Mouse (Mus musculus) cerebellum, adult 9-10 months (tissue): ENCODE measurements around the gene Ugt1a8.
A peak's percentile ranks its signal among the peaks of the same experiment; 100 is the strongest.

Source experiments
- DNase-seq: peaks from one replicate; pipeline ENCODE4 v3.0.0; 2022

Ugt1a8 gene

DNA sequence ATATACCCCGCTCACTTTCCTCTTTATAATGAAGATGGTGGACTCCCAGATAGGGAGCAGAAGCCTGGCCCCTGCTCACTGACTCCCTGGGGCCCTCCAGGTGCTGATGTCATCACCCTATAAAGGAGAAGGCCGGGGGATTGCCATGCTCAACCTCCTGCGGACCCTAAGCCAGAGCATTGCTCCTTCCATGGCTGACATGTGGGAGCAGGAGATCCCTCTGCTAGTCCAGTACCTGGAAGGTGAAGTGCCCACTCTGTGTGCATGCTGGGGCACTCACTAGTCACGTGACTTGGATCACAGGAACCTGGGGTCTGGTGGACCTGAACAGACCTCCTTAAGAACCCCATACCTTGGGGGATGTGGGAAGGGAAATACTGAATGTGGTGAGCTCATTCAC, 153.0 kb downstream of the Ugt1a8 start:
- DNase-seq = no peak

DNA sequence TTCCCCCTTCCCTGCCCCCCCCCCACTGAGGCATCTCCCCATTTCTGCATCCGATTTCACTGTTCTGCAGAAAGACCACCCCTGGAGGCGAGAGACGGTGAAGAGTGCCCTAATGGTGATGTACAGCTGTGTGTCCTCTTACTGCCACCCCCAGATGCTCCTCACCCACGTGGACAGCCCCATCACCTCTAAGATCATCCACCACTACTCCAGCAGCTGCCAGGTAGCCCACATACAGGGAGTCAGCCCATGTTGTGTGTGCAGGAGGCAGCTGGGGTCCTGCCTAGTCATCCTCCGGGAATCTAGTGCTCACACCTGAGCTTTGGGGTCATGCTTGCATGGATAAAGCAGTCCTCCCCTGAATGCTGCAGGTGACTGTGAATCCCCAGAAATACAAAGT, 156.2 kb downstream of the Ugt1a8 start:
- DNase-seq = no peak

DNA sequence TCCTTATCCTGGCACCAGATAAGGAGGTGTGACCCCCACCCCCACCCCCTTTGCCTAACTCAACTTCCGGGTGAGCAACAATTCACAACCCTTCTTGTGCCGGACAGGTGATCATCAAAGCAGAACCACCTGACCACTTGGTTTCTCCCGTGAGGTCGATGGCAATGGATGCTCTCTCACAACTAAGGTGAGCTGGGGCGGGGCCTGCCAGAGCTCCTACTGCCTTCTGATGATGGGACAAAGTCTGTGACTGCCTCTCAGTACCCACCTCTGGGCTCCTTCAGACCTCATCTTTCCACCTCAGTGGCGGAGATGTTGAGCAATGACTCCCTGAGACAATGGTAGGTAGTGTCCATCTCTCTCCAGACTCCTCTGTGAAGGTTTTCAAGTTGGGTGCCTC, 158.3 kb downstream of the Ugt1a8 start:
- no peak for DNase-seq

- DNase-seq = no peak
These were observed 158.8 kb downstream of the Ugt1a8 start for GRCm38 (mm10) chr1:88246386-88246785.

DNA sequence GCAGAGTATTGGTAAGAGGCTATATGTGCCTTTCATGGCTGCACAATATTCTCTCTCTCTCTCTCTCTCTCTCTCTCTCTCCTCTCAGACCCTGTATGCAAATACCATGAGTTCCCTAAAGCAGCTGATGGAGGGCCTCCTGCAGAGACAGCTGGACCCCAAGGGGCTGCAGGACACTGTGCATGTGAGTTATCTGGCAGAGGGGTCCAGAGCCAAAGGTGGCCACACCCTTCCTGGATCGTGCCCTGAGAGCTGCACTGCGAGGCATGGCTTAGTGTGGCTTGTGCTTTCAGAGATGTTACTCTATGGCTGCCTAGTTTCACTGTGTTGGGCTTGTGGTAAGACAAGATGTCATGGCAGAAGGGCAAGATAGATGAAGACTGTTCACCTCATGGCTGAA, 160.0 kb downstream of the Ugt1a8 start:
- no peak for DNase-seq

- no peak for DNase-seq
These were observed 161.0 kb downstream of the Ugt1a8 start for GRCm38 (mm10) chr1:88248658-88249057.

DNA sequence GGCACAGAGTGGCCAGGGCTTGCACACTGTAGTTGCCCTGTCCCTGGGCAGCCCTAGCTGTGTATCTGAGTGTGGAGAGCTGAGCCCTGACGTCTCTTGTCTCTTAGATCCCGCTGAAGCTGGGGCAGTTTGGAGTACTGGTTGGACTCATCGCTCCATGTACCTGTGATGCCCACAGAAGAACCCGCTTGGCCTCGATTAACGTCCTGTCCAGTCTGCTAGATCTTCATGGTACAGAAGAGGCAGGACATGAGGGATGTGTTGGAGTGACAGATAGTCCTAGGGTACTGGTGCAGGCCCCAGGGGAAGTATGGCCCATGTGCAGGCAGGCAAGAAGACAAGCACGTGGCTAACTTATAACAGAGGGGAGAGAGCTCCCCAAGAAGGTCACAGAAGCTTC, 162.0 kb downstream of the Ugt1a8 start:
- no peak for DNase-seq

DNA sequence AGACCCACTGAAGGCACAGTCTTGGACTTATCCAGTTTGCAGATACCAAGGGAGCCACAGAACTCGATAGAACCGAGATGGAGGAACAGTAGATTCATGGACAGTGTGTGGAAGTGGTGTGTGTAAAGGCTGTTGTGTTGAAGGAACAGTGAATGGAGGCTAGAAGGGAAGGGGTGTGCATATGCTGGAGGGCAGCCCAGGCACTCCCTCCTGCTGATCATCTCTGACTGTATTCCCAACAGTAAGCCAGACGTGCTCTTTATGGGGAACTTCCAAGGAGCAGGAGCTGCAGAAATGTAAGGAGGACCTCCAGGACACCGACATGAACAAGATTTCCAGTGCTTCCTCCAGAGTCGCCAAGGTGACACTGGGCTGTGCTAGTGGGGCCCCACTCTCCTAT, 162.4 kb downstream of the Ugt1a8 start:
- DNase-seq = no peak

DNA sequence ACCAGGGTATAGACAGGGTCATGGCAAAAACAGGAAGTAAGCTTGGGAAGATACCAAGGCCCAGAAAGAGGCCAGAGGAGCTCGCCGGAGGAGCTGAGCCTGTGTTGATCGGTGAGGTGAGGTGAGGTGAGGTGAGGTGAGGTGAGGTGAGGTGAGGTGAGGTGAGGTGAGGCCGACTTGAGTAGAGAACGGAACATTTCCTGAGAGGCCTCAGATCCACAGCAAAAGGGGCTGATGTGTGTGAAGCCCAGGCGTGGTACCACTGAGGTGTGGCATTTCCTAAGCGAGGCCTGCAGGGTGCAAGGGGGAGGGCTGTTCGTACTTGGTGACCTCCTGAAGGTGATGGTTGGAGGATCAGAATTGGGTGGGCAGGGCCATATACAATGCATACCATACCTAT, 165.5 kb downstream of the Ugt1a8 start:
- DNase-seq = no peak

GRCm38 (mm10) chr1:88253540-88253939, 165.9 kb downstream of the Ugt1a8 start:
- DNase-seq = no peak

DNA sequence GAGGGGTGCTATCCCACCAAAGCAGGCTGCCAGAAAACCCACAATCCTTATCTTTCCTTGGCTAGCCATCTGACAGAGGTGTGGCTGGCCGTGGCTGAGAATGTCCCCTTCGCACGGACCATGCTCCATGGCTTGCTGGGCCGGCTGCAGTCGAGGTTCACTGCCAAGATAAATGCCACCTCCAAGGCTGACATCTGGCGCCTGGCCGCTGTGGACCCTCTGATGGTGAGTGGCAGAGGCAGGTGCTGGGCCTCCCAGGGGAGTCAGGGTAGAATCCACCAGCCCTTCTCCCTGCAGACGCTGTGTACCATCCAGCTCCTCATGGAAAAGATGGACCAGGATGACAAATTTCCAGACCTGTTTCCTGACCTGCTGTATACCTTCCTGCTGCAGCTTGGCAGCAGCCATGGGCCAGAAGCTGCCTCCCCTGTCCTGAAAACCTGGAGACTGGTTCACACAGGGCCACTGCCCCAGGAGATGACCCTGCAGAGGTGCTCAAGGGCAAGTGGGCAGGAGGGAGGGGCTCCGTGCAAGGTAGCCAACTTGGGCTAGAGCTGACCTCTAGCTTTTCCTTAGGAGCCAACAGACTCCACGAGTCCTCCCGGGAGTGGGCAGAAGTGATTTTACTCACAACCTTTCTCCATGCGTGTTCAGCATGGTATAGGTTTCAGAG, 167.3 kb downstream of the Ugt1a8 start:
- DNase-seq = peak; percentile 36

DNA sequence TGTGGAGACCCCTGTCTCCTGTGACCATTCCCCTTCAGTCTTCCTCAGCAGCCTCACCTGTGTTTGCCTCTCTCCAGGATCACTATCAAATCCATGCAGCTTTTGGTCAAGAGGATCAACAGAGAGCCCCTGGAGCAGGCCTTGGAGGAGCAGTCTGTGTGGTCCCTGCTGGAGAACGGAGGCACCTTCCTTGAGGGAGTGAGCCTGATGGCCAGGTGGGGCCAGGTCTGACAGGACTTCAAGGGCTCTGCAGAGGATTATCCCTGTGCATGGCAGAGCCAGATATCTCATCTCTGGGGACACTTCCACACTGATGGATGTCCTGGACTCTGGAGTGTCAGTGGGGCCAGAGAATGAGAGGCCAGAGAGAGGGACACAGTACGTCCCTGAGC, 167.8 kb downstream of the Ugt1a8 start:
- peak; percentile 22 for DNase-seq

- DNase-seq = peak; percentile 54
These were observed 168.6 kb downstream of the Ugt1a8 start for GRCm38 (mm10) chr1:88255989-88256754.

GRCm38 (mm10) chr1:88256886-88257663, 169.5 kb downstream of the Ugt1a8 start:
- DNase-seq = peak; percentile 35

GRCm38 (mm10) chr1:88257681-88258080, 170.1 kb downstream of the Ugt1a8 start:
- peak; percentile 34 for DNase-seq

GRCm38 (mm10) chr1:88258361-88258760, 170.7 kb downstream of the Ugt1a8 start:
- no peak for DNase-seq

GRCm38 (mm10) chr1:88258881-88259642, 171.4 kb downstream of the Ugt1a8 start:
- DNase-seq = peak; percentile 38

GRCm38 (mm10) chr1:88259643-88260024, 172.0 kb downstream of the Ugt1a8 start:
- DNase-seq = no peak

- DNase-seq = peak; percentile 47
These were observed 172.5 kb downstream of the Ugt1a8 start for GRCm38 (mm10) chr1:88260114-88260513.

DNA sequence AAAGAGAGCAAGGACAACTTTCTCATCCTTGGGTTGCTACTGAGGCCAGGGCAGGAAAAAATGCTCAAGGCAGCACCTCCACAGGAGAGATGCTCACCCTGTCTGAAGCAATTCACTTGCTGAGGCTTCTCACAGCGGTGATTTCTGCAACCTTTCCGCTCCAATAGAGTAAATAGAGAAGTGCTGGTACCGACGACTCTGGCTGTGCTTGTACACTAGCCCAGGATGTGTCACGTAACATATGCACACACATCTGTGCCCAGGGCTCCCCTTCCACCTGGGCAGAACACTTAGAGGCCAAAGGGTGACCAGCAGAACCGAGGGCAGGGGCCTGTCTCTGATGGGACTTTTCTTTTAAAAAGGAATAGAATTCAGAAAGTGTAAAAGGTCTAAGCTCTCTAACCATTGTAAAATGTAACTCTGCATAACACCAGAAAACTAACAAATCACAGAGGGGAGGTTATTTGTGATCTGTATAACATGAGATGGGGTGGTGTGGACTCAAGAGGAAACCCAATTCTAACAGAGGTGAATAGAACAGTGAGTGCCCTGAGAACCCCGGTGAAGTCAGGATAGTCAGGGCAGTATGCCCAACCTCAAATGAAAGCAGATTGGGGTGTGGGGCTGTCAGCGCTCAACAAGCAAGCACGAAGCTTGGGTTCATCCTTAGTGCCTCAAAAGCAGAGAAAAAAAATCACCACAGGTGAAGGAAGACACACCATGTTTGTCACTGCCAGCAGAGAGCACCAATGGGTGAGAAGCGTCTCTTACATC, 173.2 kb downstream of the Ugt1a8 start:
- DNase-seq = no peak

GRCm38 (mm10) chr1:88261706-88262105, 174.1 kb downstream of the Ugt1a8 start:
- no peak for DNase-seq

- no peak for DNase-seq
These were observed 174.6 kb downstream of the Ugt1a8 start for GRCm38 (mm10) chr1:88262255-88262654.
